Mouse (Mus musculus): ENCODE data around the gene Ap2s1. TPM values are rescaled to one million over a fixed set of nuclear protein-coding genes. Genes with fewer than 3 reads are reported as not detected.

Gene Ap2s1
- total RNA-seq, 2 experiments from 2014 or later: 248 to 254 TPM

GRCm38 (mm10) chr7:16782555-16783125 is 44.4 kb downstream of the Ap2s1 start:
- intact Hi-C loops (cut with DNase I): no loop called here
- TF ChIP-seq CTCF (IDR thresholded peaks at IDR 0.05): no peak
- Histone ChIP-seq H3K4me3 (peak overlapping the region; percentile 46), H3K27ac (no peak overlapping the region)
- no peak for DNase-seq (ENCODE audit: extremely low spot score in 1 of 2, low spot score in 2 of 2)

- Histone ChIP-seq H3K4me3 (no peak overlapping the region), H3K27ac (no peak overlapping the region)
- intact Hi-C loops (cut with DNase I): no loop called here
- TF ChIP-seq CTCF (IDR thresholded peaks at IDR 0.05): no peak
- DNase-seq (ENCODE audit: extremely low spot score in 1 of 2, low spot score in 2 of 2): no peak
Observed at GRCm38 (mm10) chr7:16783224-16783688, 45.0 kb downstream of the Ap2s1 start.

- no peak for TF ChIP-seq CTCF (IDR thresholded peaks at IDR 0.05)
- intact Hi-C loops (cut with DNase I): no loop called here
- H3K4me3 ChIP-seq: no peak overlapping the region
Observed at GRCm38 (mm10) chr7:16783758-16784415, 45.7 kb downstream of the Ap2s1 start.

GRCm38 (mm10) chr7:16784498-16784976 is 46.3 kb downstream of the Ap2s1 start:
- intact Hi-C loops (cut with DNase I): no loop called here
- Histone ChIP-seq H3K27ac (no peak overlapping the region), H3K4me3 (no peak overlapping the region)
- DNase-seq (ENCODE audit: extremely low spot score in 1 of 2, low spot score in 2 of 2): no peak
- no peak for TF ChIP-seq CTCF (IDR thresholded peaks at IDR 0.05)

More at GRCm38 (mm10) chr7:16783758-16784415, 45.7 kb downstream of the Ap2s1 start:
- no peak overlapping the region for H3K27ac ChIP-seq
- no peak for DNase-seq (ENCODE audit: extremely low spot score in 1 of 2, low spot score in 2 of 2)

- intact Hi-C loops (cut with DNase I): no loop called here
- Histone ChIP-seq H3K4me3 (no peak overlapping the region), H3K27ac (no peak overlapping the region)
- no peak for TF ChIP-seq CTCF (IDR thresholded peaks at IDR 0.05)
- no peak for DNase-seq (ENCODE audit: extremely low spot score in 1 of 2, low spot score in 2 of 2)
Observed at GRCm38 (mm10) chr7:16785541-16786083, 47.4 kb downstream of the Ap2s1 start.

- H3K27ac ChIP-seq: no peak overlapping the region
- no peak for DNase-seq (ENCODE audit: extremely low spot score in 1 of 2, low spot score in 2 of 2)
- intact Hi-C loops (cut with DNase I): no loop called here
- no peak for TF ChIP-seq CTCF (IDR thresholded peaks at IDR 0.05)
- no peak overlapping the region for H3K4me3 ChIP-seq
Observed at GRCm38 (mm10) chr7:16792316-16792715, 54.1 kb downstream of the Ap2s1 start.

- DNase-seq (ENCODE audit: extremely low spot score in 1 of 2, low spot score in 2 of 2): no peak
- Histone ChIP-seq H3K27ac (no peak overlapping the region), H3K4me3 (no peak overlapping the region)
- no peak for TF ChIP-seq CTCF (IDR thresholded peaks at IDR 0.05)
- intact Hi-C loops (cut with DNase I): no loop called here
Observed at GRCm38 (mm10) chr7:16793010-16793725, 55.0 kb downstream of the Ap2s1 start.

GRCm38 (mm10) chr7:16794886-16795285 is 56.7 kb downstream of the Ap2s1 start:
- DNase-seq (ENCODE audit: extremely low spot score in 1 of 2, low spot score in 2 of 2): no peak

More at GRCm38 (mm10) chr7:16794886-16795285, 56.7 kb downstream of the Ap2s1 start:
- Histone ChIP-seq H3K4me3 (no peak overlapping the region), H3K27ac (no peak overlapping the region)
- intact Hi-C loops (cut with DNase I): no loop called here
- no peak for TF ChIP-seq CTCF (IDR thresholded peaks at IDR 0.05)

Other genes with a start within 250 kb of the Ap2s1 start
- gene Arhgap35, start 123.4 kb upstream of the Ap2s1 start, total RNA-seq (2021): 100 to 1,000 TPM; 138 to 140 TPM
- not detected for gene Ceacam15, start 62.7 kb upstream of the Ap2s1 start, total RNA-seq (2021)
- under 1 TPM; 0.32 to 0.33 TPM for gene Ceacam9, start 16.5 kb upstream of the Ap2s1 start, total RNA-seq (2021)
- 1 to 10 TPM; 3.2 to 6.2 TPM for gene Slc1a5, start 42.9 kb downstream of the Ap2s1 start, total RNA-seq (2021)
- gene Strn4, start 77.5 kb downstream of the Ap2s1 start, total RNA-seq (2021): 100 to 1,000 TPM; 287 to 321 TPM
- gene Fkrp, start 78.3 kb downstream of the Ap2s1 start, total RNA-seq (2021): 10 to 100 TPM; 51.0 to 52.2 TPM
- gene Prkd2, start 104.5 kb downstream of the Ap2s1 start, total RNA-seq (2021): 10 to 100 TPM in 1 of 2 experiments, 1 to 10 TPM in 1; 6.3 to 12.0 TPM
- gene Dact3, start 136.9 kb downstream of the Ap2s1 start, total RNA-seq (2021): 100 to 1,000 TPM; 188 to 196 TPM
- 1 to 10 TPM; 1.8 to 2.7 TPM for gene Gng8, start 153.4 kb downstream of the Ap2s1 start, total RNA-seq (2021)
- under 1 TPM; 0.11 to 0.21 TPM for gene Ptgir, start 168.1 kb downstream of the Ap2s1 start, total RNA-seq (2021)
- 1,000 to 10,000 TPM; 1,732 to 1,834 TPM for gene Calm3, start 185.7 kb downstream of the Ap2s1 start, total RNA-seq (2021)
- 100 to 1,000 TPM; 304 to 311 TPM for gene Pnmal2, start 206.3 kb downstream of the Ap2s1 start, total RNA-seq (2021)
- gene Pnmal1, start 221.3 kb downstream of the Ap2s1 start, total RNA-seq (2021): 100 to 1,000 TPM; 106 to 118 TPM
- 10 to 100 TPM; 62.3 to 67.7 TPM for gene Gm42372, start 244.7 kb downstream of the Ap2s1 start, total RNA-seq (2021)

Measured in left cerebral cortex, adult 2 months (tissue).